Mouse (Mus musculus): ENCODE data around the gene Mpv17l2.

Gene Mpv17l2

GRCm38 (mm10) chr8:70760775-70761406, at the start of gene Mpv17l2:
Mpv17l2 (minus strand) TSS chr8:70760946.
- in situ Hi-C loops (cut with MboI, MseI) = loop anchor here (10.0 kb wide), 1 partner anchor 46 kb away; the partner anchor contains the start of gene Gm3336

GRCm38 (mm10) chr8:70808955-70809701, 48.4 kb upstream of the Mpv17l2 start:
- in situ Hi-C loops (cut with MboI, MseI) = no loop called here

GRCm38 (mm10) chr8:70808239-70808638, 47.5 kb upstream of the Mpv17l2 start, which contains the start of gene Il12rb1:
Il12rb1 (plus strand) TSS chr8:70808449.
- in situ Hi-C loops (cut with MboI, MseI) = no loop called here

- in situ Hi-C loops (cut with MboI, MseI) = no loop called here
Observed at GRCm38 (mm10) chr8:70807304-70807703, 46.6 kb upstream of the Mpv17l2 start.

DNA sequence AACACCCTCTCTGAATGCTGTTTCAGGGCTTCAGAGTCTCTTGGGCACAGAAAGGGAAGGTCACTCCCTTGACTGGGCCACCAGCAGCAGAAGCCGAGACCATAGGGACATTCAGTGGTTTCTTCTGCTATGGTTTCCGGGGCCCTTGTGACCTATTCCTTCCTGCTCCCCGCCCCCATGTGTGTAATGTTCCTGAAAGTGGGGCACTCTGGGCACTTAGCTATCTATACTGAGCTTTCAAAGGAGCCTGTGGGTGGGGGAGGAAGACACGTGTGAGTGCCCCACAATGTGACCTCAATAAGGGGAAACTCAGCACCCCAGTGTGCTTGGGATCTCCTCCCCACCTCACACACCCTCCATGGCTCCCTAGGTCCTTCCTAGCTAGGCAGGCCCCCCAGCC, 45.8 kb upstream of the Mpv17l2 start:
- in situ Hi-C loops (cut with MboI, MseI) = no loop called here

GRCm38 (mm10) chr8:70804481-70805206, 43.9 kb upstream of the Mpv17l2 start, which contains the start of gene Mast3:
Mast3 (minus strand) TSS chr8:70805054.
- in situ Hi-C loops (cut with MboI, MseI) = no loop called here

- in situ Hi-C loops (cut with MboI, MseI) = no loop called here
Observed at GRCm38 (mm10) chr8:70803761-70804480, 43.2 kb upstream of the Mpv17l2 start.

DNA sequence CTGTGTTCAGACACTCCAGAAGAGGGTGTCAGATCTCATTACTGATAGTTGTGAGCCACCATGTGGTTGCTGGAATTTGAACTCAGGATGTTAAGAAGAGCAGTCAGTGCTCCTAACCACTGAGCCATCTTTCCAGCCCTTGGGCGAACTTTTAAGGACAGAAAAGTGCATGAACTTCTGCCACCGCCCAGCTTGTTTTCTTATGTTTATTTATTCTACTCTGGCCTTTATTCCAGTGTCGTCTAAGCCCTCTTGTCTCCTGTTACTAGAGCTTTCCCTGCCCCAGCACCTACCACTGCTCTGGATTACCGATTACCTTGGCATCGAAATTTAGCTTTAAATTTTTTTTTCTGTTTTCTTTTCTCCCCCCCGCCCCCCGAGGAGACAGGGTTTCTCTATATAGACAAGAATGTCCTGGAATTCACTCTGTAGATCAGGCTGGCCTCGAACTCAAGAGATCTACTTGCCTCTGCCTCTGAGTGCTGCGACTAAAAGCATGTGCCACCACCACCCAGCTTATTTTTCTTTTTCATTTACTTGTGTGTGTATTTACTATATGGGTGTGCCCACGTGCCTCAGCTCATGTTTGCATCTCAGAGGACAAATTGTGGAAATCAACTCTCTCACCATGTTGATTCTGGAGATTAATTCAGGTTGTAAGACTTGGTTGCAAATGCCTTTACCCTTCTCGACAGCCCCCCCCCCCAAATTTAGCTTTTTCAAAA, 42.2 kb upstream of the Mpv17l2 start:
- in situ Hi-C loops (cut with MboI, MseI) = no loop called here

DNA sequence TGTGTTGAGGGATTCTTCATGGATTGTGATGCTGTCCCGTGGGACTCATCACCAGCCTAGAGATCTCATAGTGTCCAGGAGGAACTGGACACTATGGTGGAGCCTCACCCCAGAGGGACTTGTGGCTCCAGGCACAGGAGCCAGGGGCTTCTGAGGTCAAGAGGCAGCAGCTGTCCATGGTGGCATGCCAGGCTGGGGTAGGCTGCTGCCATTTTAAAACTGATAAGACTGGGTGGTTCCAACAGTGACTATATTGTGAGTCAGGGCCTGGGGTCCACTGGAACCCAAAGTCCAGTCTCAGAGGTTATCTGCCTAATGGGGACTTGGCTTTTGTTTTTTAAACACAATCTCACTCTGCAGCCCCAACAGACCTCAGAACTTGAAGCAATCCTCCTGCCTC, 41.1 kb upstream of the Mpv17l2 start:
- in situ Hi-C loops (cut with MboI, MseI) = no loop called here

DNA sequence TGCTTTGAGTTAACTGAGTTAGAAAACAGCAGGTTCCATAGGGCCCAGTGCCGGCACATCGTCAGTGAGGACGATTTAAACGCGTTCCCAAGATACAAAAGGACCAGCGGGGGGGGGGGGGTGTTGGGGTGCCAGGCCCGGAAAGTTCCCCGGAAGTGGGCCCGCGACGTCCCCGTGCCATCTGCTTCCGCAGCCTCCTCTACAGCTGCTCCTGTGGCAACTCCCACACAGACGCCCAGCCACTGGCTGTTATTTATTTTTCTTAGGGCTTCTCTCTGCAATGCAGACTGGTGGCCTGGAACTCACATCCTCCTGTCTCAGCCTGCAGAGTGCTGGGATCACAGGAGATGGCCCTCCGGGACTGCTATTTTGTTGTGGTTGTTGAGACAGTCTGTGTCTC, 40.4 kb upstream of the Mpv17l2 start:
- in situ Hi-C loops (cut with MboI, MseI) = no loop called here

DNA sequence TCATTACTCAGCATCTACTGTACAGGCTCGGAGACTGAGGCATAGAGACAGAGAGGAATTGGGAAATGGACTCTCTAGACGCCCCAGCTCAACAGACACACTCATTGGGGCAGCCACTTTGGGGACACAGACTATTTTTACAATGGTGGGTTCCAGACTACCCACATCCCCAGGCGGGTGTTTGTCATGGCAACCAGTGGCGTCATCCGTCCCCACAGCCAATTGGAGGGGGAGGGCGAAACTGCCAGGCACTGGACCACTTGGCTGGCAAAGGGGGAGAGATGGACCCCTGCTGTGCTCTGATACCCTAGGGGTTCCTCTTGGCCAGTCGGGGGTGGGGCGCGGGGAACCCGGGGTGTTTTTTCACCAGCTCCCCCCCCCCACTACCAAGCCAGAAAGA, 39.9 kb upstream of the Mpv17l2 start:
- in situ Hi-C loops (cut with MboI, MseI) = no loop called here

DNA sequence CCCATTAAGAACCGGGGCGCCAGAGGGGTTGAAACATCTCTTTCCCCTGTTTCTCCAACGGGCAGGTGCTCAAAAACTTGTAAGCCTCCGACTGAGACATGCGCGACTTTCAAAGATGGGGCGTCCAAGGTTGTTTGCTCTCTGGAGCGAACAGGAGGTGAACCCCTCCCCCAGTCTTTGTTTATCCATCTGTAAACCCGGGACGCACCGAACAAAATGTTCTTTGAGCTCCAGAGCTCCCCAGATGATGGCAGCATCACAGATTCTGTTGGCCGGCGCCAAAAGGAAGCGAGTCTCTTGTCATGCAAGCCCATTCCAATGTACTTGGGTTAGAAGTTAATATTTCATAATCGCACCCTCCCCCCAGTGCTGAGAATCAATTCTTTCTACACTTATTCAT, 37.5 kb upstream of the Mpv17l2 start:
- in situ Hi-C loops (cut with MboI, MseI) = no loop called here

GRCm38 (mm10) chr8:70797081-70798070, 36.6 kb upstream of the Mpv17l2 start:
- in situ Hi-C loops (cut with MboI, MseI) = no loop called here

GRCm38 (mm10) chr8:70796403-70797080, 35.8 kb upstream of the Mpv17l2 start:
- in situ Hi-C loops (cut with MboI, MseI) = no loop called here

GRCm38 (mm10) chr8:70795370-70795769, 34.6 kb upstream of the Mpv17l2 start:
- in situ Hi-C loops (cut with MboI, MseI) = no loop called here

DNA sequence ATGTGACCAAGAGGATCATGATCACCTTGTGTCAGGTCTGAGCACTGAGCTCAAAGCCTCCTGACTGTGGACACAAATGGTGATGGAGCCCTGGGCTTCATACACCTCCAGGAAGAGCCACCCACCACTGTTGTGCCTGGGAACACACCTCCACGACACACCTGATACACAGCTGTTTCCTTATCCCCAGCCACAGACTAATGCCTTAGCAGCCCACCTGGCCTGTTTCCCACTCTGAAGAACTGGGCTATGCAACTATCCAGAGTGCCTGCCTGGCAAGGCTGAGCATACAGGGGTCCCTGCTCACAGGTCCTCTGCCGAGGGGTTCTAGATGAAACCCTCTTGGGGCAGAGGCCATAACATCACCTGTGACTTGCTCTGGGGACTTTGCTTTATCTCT, 33.5 kb upstream of the Mpv17l2 start:
- in situ Hi-C loops (cut with MboI, MseI) = no loop called here

GRCm38 (mm10) chr8:70792700-70793099, 32.0 kb upstream of the Mpv17l2 start:
- in situ Hi-C loops (cut with MboI, MseI) = no loop called here

- in situ Hi-C loops (cut with MboI, MseI) = no loop called here
Observed at GRCm38 (mm10) chr8:70791975-70792691, 31.4 kb upstream of the Mpv17l2 start.

- in situ Hi-C loops (cut with MboI, MseI) = no loop called here
Observed at GRCm38 (mm10) chr8:70791294-70791701, 30.6 kb upstream of the Mpv17l2 start.

Measured in T-helper 1 cell (primary cell).